Mouse (Mus musculus): Measurements from ENCODE around the gene Atxn1. TPM values are rescaled to one million over a fixed set of nuclear protein-coding genes. Genes with fewer than 3 reads are reported as not detected.

The Atxn1 gene
- polyA plus RNA-seq, 1 experiment, result 2.5 TPM

DNA sequence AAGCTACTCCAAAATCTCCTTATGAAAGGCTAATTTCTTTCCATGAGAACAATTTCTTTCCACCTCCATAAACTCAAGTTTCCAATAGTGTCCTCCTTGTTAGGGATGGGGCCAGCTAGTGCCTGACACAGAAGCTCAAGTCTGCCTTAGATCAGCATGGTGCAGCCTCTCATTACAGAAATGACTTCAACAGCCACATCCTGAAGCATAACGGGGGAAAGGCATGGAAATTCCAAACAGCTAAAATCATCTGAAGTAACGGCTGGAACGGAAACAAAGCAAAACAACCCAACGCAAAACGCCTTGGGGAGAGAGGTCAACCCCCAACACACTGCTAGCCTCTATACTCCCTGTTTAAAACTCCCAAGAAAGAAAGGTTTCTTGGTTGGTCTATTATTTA is 284.2 kb downstream of the Atxn1 start:
- Histone ChIP-seq H3K4me2 (ENCODE audit: low read depth) (no peak overlapping the region), H3K27me3 (ENCODE audit: control insufficient read depth, insufficient read depth, insufficient read length) (no peaks in the 10 kb centered on the region), H3K36me3 (ENCODE audit: control insufficient read depth, insufficient read depth) (peaks cover 4% of the 10 kb centered on the region), H3ac (ENCODE audit: control insufficient read depth, insufficient read length) (no peak overlapping the region), H3K4me3 (no peak overlapping the region), H3K79me2 (ENCODE audit: control insufficient read depth, insufficient read depth) (no peaks in the 10 kb centered on the region)
- TF ChIP-seq USF1 (IDR thresholded peaks at IDR 0.05; ENCODE audit: low read depth), result no peak
- TF ChIP-seq MYOG (IDR thresholded peaks at IDR 0.05; ENCODE audit: control insufficient read depth in 1 of 3, insufficient read depth in 1 of 3, insufficient read length in 2 of 3, low read depth in 2 of 3), result no peak
- TF ChIP-seq REST (IDR thresholded peaks at IDR 0.05; ENCODE audit: insufficient read depth, insufficient read length), result no peak
- TF ChIP-seq TCF3 (IDR thresholded peaks at IDR 0.05; ENCODE audit: insufficient read length, low read depth), result no peak
- TF ChIP-seq E2F4 (IDR thresholded peaks at IDR 0.05; ENCODE audit: insufficient read depth), result no peak
- no peak for TF ChIP-seq SRF (IDR thresholded peaks at IDR 0.05; ENCODE audit: control insufficient read depth, insufficient read length, low read depth)
- TF ChIP-seq POLR2AphosphoS2 (IDR thresholded peaks at IDR 0.05; ENCODE audit: insufficient read length, low read depth), result no peak
- TF ChIP-seq CEBPB (IDR thresholded peaks at IDR 0.05; ENCODE audit: insufficient read depth, poor library complexity, severe bottlenecking), result no peak
- no peak for TF ChIP-seq MAX (IDR thresholded peaks at IDR 0.05; ENCODE audit: low read depth)
- TF ChIP-seq TCF12 (IDR thresholded peaks at IDR 0.05; ENCODE audit: insufficient read depth, poor library complexity, severe bottlenecking), result no peak
- no peak for TF ChIP-seq POLR2A (IDR thresholded peaks at IDR 0.05; ENCODE audit: insufficient read length, low read depth)
- no peak for TF ChIP-seq MYOD1 (IDR thresholded peaks at IDR 0.05; ENCODE audit: control insufficient read depth in 1 of 3, insufficient read length in 2 of 3, low read depth in 2 of 3)

- Histone ChIP-seq H3K27me3 (ENCODE audit: control insufficient read depth, insufficient read depth, insufficient read length) (no peaks in the 10 kb centered on the region), H3ac (ENCODE audit: control insufficient read depth, insufficient read length) (no peak overlapping the region), H3K36me3 (ENCODE audit: control insufficient read depth, insufficient read depth) (peaks cover 4% of the 10 kb centered on the region), H3K4me3 (no peak overlapping the region), H3K4me2 (ENCODE audit: low read depth) (no peak overlapping the region), H3K79me2 (ENCODE audit: control insufficient read depth, insufficient read depth) (no peaks in the 10 kb centered on the region)
- TF ChIP-seq REST (IDR thresholded peaks at IDR 0.05; ENCODE audit: insufficient read depth, insufficient read length) (no peak), TCF3 (IDR thresholded peaks at IDR 0.05; ENCODE audit: insufficient read length, low read depth) (no peak), POLR2A (IDR thresholded peaks at IDR 0.05; ENCODE audit: insufficient read length, low read depth) (no peak), E2F4 (IDR thresholded peaks at IDR 0.05; ENCODE audit: insufficient read depth) (no peak), SRF (IDR thresholded peaks at IDR 0.05; ENCODE audit: control insufficient read depth, insufficient read length, low read depth) (no peak), POLR2AphosphoS2 (IDR thresholded peaks at IDR 0.05; ENCODE audit: insufficient read length, low read depth) (no peak), CEBPB (IDR thresholded peaks at IDR 0.05; ENCODE audit: insufficient read depth, poor library complexity, severe bottlenecking) (no peak), TCF12 (IDR thresholded peaks at IDR 0.05; ENCODE audit: insufficient read depth, poor library complexity, severe bottlenecking) (no peak), USF1 (IDR thresholded peaks at IDR 0.05; ENCODE audit: low read depth) (no peak), MYOG (IDR thresholded peaks at IDR 0.05; ENCODE audit: control insufficient read depth in 1 of 3, insufficient read depth in 1 of 3, insufficient read length in 2 of 3, low read depth in 2 of 3) (no peak), MAX (IDR thresholded peaks at IDR 0.05; ENCODE audit: low read depth) (no peak), MYOD1 (IDR thresholded peaks at IDR 0.05; ENCODE audit: control insufficient read depth in 1 of 3, insufficient read length in 2 of 3, low read depth in 2 of 3) (no peak)
Measured at GRCm38 (mm10) chr13:45679096-45679495, 285.7 kb downstream of the Atxn1 start.

GRCm38 (mm10) chr13:45672628-45673027 is 292.2 kb downstream of the Atxn1 start:
- Histone ChIP-seq H3ac (ENCODE audit: control insufficient read depth, insufficient read length) (no peak overlapping the region), H3K79me2 (ENCODE audit: control insufficient read depth, insufficient read depth) (no peaks in the 10 kb centered on the region), H3K27me3 (ENCODE audit: control insufficient read depth, insufficient read depth, insufficient read length) (no peaks in the 10 kb centered on the region), H3K36me3 (ENCODE audit: control insufficient read depth, insufficient read depth) (peaks cover 4% of the 10 kb centered on the region), H3K4me2 (ENCODE audit: low read depth) (no peak overlapping the region), H3K4me3 (no peak overlapping the region)
- TF ChIP-seq REST (IDR thresholded peaks at IDR 0.05; ENCODE audit: insufficient read depth, insufficient read length) (no peak), TCF3 (IDR thresholded peaks at IDR 0.05; ENCODE audit: insufficient read length, low read depth) (no peak), USF1 (IDR thresholded peaks at IDR 0.05; ENCODE audit: low read depth) (no peak), CEBPB (IDR thresholded peaks at IDR 0.05; ENCODE audit: insufficient read depth, poor library complexity, severe bottlenecking) (no peak)

GRCm38 (mm10) chr13:45669969-45670368 is 294.8 kb downstream of the Atxn1 start:
- H3K4me2 ChIP-seq (ENCODE audit: low read depth), result no peak overlapping the region
- H3K4me3 ChIP-seq, result no peak overlapping the region

DNA sequence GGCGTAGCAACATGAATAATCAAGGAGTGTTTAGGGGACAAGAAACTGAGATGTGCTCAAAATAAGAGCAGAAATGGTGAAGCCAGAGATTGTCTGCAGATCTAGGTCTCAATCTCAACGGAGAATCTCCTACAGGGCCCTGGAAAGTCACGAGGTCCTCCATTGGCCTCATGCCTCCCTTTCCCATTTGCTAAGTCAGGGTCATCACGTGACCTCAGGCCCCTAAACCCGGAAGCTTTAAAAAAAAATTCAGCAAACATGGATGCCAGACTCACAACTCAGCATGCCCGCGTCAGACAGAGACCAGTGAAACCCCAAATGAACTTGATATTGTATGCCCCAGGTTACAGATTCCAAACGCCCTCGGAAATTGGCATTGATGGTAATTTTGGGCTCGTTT is 302.0 kb downstream of the Atxn1 start:
- no peak overlapping the region for H3K4me3 ChIP-seq
- H3K4me2 ChIP-seq (ENCODE audit: low read depth), result no peak overlapping the region
- no peaks in the 10 kb centered on the region for H3K79me2 ChIP-seq (ENCODE audit: control insufficient read depth, insufficient read depth)
- no peaks in the 10 kb centered on the region for H3K27me3 ChIP-seq (ENCODE audit: control insufficient read depth, insufficient read depth, insufficient read length)
- no peak overlapping the region for H3ac ChIP-seq (ENCODE audit: control insufficient read depth, insufficient read length)
- H3K36me3 ChIP-seq (ENCODE audit: control insufficient read depth, insufficient read depth), result no peaks in the 10 kb centered on the region
- TF ChIP-seq MYOD1 (IDR thresholded peaks at IDR 0.05; ENCODE audit: control insufficient read depth in 1 of 3, insufficient read length in 2 of 3, low read depth in 2 of 3), result no peak
- TF ChIP-seq MAX (IDR thresholded peaks at IDR 0.05; ENCODE audit: low read depth), result no peak
- TF ChIP-seq TCF12 (IDR thresholded peaks at IDR 0.05; ENCODE audit: insufficient read depth, poor library complexity, severe bottlenecking), result no peak
- TF ChIP-seq SRF (IDR thresholded peaks at IDR 0.05; ENCODE audit: control insufficient read depth, insufficient read length, low read depth), result no peak
- no peak for TF ChIP-seq USF1 (IDR thresholded peaks at IDR 0.05; ENCODE audit: low read depth)
- TF ChIP-seq POLR2AphosphoS2 (IDR thresholded peaks at IDR 0.05; ENCODE audit: insufficient read length, low read depth), result no peak
- no peak for TF ChIP-seq POLR2A (IDR thresholded peaks at IDR 0.05; ENCODE audit: insufficient read length, low read depth)
- no peak for TF ChIP-seq CEBPB (IDR thresholded peaks at IDR 0.05; ENCODE audit: insufficient read depth, poor library complexity, severe bottlenecking)
- no peak for TF ChIP-seq REST (IDR thresholded peaks at IDR 0.05; ENCODE audit: insufficient read depth, insufficient read length)
- no peak for TF ChIP-seq E2F4 (IDR thresholded peaks at IDR 0.05; ENCODE audit: insufficient read depth)
- no peak for TF ChIP-seq TCF3 (IDR thresholded peaks at IDR 0.05; ENCODE audit: insufficient read length, low read depth)
- TF ChIP-seq MYOG (IDR thresholded peaks at IDR 0.05; ENCODE audit: control insufficient read depth in 1 of 3, insufficient read depth in 1 of 3, insufficient read length in 2 of 3, low read depth in 2 of 3), result no peak

More at GRCm38 (mm10) chr13:45669969-45670368, 294.8 kb downstream of the Atxn1 start:
- peak in 1 of 3 experiments; percentile 33 for TF ChIP-seq MYOG (IDR thresholded peaks at IDR 0.05; ENCODE audit: control insufficient read depth in 1 of 3, insufficient read depth in 1 of 3, insufficient read length in 2 of 3, low read depth in 2 of 3)
- TF ChIP-seq CEBPB (IDR thresholded peaks at IDR 0.05; ENCODE audit: insufficient read depth, poor library complexity, severe bottlenecking), result no peak
- Histone ChIP-seq H3K79me2 (ENCODE audit: control insufficient read depth, insufficient read depth) (no peaks in the 10 kb centered on the region), H3K36me3 (ENCODE audit: control insufficient read depth, insufficient read depth) (no peaks in the 10 kb centered on the region), H3ac (ENCODE audit: control insufficient read depth, insufficient read length) (no peak overlapping the region), H3K27me3 (ENCODE audit: control insufficient read depth, insufficient read depth, insufficient read length) (no peaks in the 10 kb centered on the region)

All from myocyte (in vitro differentiated cells).